Mouse (Mus musculus): ENCODE measurements around the gene Gm11096.

GRCm38 (mm10) chr17:81459379-81459778 is 17.8 kb downstream of the Gm11096 start:
- no peak for TF ChIP-seq GATA1 (IDR thresholded peaks at IDR 0.05; ENCODE audit: low read length)
- TF ChIP-seq TAL1 (IDR thresholded peaks at IDR 0.05; ENCODE audit: low read length): no peak
